Mouse (Mus musculus): ENCODE measurements around the gene Rnase13. TPM values are rescaled to one million over a fixed set of nuclear protein-coding genes. Genes with fewer than 3 reads are reported as not detected.

Rnase13 gene
- total RNA-seq, 2 experiments from 2014 or later, result not detected

- DNase-seq, result no peak
These were observed 45.1 kb downstream of the Rnase13 start for GRCm38 (mm10) chr14:51877517-51877916.

DNA sequence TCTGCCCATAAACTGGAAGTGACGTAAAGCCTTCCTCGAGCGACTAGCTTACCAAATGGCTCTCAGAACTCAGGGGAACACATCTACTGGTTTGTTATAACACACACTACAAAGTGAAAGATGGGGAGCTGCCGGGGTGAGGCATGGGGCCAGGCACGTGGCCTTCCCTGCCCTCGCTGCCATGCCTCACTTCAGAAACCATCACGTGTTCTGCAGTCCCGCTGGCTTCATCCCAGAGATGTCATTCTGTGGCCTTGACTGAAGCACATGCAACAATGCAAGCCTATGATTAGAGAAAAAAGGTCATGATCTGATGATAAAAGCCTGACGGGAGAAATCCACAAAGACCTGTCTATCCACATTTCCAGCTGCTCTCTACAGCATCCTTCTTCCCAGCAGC is 50.8 kb downstream of the Rnase13 start:
- no peak for DNase-seq

Other genes with a start within 250 kb of the Rnase13 start
- gene Gm17079, start 227.3 kb downstream of the Rnase13 start, total RNA-seq (2021), result not detected
- not detected for gene Gm5800, start 205.6 kb downstream of the Rnase13 start, total RNA-seq (2021)
- gene Ang4, start 149.2 kb downstream of the Rnase13 start, total RNA-seq (2021), result not detected
- not detected for gene AY358078, start 122.7 kb downstream of the Rnase13 start, total RNA-seq (2021)
- gene Ear6, start 69.1 kb downstream of the Rnase13 start, total RNA-seq (2021), result not detected
- gene Mettl17, start 37.9 kb downstream of the Rnase13 start, total RNA-seq (2021), result 10 to 100 TPM; 11.1 to 14.9 TPM
- gene Slc39a2, start 29.9 kb downstream of the Rnase13 start, total RNA-seq (2021), result under 1 TPM; 0.45 to 0.68 TPM
- gene Ndrg2, start 8.6 kb downstream of the Rnase13 start, total RNA-seq (2021), result 100 to 1,000 TPM; 700 to 765 TPM
- gene Tppp2, start 4.3 kb downstream of the Rnase13 start, total RNA-seq (2021), result not detected
- 10 to 100 TPM; 40.7 to 55.7 TPM for gene Arhgef40, start 61.9 kb upstream of the Rnase13 start, total RNA-seq (2021)
- gene Tmem253, start 92.9 kb upstream of the Rnase13 start, total RNA-seq (2021), result 1 to 10 TPM in 1 of 2 experiments, under 1 TPM in 1; 0.85 to 1.0 TPM
- 10 to 100 TPM; 17.6 to 23.1 TPM for gene Zfp219, start 98.0 kb upstream of the Rnase13 start, total RNA-seq (2021)
- not detected for gene Olfr221, start 119.7 kb upstream of the Rnase13 start, total RNA-seq (2021)
- 100 to 1,000 TPM; 108 to 122 TPM for gene Hnrnpc, start 181.3 kb upstream of the Rnase13 start, total RNA-seq (2021)
- gene Rpgrip1, start 187.9 kb upstream of the Rnase13 start, total RNA-seq (2021), result under 1 TPM; 0.12 to 0.56 TPM